Mouse (Mus musculus) left cerebral cortex, adult 8-10 months (tissue): ENCODE results near the gene Ndufa3. TPM values are rescaled to one million over a fixed set of nuclear protein-coding genes. Genes with fewer than 3 reads are reported as not detected.
"Not testable (repeated sequence)": the region's sequence is repeated elsewhere in the genome, so short reads cannot be mapped to it uniquely, and the experiment has no call there.

ENCODE experiments used
- DNase-seq, 2 experiments: peaks; one replicate each; pipeline ENCODE4 v3.0.0; 2022; ENCODE audit warnings: low spot score in 2 of 2
- total RNA-seq, 4 experiments: library from RNA; stranded (reverse); gene quantifications; 2 replicates each; pipeline ENCODE4 v1.2.4; 2022

Gene Ndufa3
- 100 to 1,000 TPM; 580 to 641 (median 617) TPM for total RNA-seq

DNA sequence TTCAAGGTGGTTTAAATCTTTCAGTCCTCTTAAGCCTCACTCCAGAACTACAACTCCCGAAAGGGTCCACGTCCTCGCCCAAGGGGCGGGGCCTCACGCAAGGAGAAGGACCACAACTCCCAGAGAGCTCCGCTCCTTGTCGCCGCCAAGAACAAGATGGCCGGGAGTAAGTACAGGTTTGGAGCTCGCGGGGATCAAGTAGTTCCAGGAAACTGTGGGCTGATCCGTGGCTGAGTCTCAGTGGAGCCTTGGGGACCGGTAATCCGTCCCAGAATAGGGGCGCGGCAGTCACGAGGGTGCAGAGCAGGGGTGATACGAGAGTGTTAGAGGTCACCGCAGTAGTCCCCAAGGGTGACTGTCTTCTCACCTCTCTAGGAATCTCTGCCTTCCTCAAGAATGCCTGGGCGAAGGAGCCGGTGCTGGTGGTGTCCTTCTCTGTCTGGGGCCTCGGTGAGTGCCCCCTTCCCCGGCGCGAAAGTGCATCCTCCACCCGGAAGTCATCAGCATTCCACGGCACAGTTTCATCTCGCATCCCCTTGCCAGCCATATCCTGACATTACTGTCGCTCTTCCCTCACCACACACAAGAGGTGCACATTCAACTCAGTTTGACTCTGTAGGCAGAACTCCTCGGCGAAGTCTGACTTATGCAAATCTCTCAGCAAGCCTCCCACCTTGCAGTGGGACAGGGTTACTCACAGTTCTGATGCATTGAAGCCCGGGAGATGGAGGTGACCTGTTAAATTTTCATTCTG is at the start of gene Ndufa3:
Gene Ndufa3 (plus strand): TSS at position 132 of the 754 bp plus-strand sequence.
- peak; percentile 67 to 88 for DNase-seq

- no peak for DNase-seq
Observed at GRCm38 (mm10) chr7:3569725-3570124, 47.4 kb upstream of the Ndufa3 start.

DNA sequence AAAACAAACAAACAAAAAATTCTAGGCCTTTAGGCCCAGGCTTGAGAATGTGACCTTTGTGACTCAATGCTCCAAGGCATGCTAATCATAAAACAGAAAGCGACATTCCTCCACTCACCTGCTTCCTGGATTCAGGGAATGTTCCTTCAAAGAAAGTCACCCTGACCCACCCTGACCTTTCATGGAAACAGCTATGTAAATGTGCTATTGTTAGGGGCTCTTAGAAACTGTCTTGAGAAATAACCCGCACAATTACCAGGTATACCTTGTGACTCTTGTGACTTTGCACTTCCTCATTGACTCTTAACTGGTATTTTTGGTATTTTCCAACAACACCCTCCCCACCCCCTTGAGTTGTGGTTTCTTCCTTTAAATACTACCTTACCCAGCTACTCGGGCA is 46.6 kb upstream of the Ndufa3 start:
- DNase-seq, result not testable (repeated sequence)

GRCm38 (mm10) chr7:3571847-3572246 is 45.3 kb upstream of the Ndufa3 start:
- no peak for DNase-seq

DNA sequence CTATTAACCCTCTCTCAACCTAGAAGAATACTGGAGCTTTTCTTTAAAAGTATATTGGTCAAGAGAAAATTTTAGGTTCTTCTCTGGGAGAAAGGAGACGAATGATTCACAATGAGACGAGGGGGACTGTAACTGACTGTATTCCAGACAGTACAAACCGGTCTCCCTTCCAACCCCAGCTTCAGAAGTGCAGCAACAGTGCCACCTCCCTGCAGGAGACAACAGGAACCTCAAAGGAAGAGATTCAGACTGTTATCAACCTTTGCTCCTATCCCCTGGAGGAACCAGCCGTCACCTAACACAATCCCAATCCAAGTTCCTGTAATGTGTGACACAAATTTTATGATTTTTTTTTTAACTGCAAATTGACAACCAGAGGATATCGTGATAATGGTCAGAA is 43.0 kb upstream of the Ndufa3 start:
- no peak for DNase-seq

DNA sequence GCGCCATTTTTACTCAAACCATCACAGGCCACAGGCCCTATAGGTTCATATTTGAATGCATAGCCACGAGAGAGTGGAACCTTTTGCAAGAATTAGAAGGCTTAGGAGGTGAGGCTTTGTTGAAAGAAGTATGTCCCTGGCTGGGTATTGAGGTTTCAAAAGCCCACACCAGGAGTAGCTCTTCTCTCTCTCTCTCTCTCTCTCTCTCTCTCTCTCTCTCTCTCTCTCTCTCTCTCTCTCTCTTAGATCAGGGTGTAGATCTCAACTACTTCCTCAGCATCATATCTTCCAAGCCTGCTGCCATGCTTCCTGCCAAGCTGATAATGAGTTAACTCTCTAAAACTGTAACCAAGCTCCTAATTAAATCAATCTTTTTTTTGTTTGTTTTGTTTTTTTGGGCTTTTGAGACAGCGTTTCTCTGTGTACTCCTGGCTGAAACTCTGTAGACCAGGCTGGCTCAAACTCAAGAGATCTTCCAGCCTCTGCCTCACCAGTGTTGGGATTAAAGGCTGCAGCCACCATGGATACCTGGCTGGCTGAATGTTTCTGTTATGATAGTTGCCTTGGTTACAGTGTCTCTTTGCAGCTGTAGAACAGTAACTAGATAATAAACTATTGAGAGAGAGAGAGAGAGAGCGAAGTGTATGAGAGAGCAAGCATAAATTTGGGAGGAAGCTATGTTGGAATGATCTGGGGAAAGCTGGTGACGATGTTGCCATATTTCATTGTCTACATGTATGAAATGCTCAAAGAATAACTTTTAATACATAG is 40.6 kb upstream of the Ndufa3 start:
- no peak for DNase-seq

DNA sequence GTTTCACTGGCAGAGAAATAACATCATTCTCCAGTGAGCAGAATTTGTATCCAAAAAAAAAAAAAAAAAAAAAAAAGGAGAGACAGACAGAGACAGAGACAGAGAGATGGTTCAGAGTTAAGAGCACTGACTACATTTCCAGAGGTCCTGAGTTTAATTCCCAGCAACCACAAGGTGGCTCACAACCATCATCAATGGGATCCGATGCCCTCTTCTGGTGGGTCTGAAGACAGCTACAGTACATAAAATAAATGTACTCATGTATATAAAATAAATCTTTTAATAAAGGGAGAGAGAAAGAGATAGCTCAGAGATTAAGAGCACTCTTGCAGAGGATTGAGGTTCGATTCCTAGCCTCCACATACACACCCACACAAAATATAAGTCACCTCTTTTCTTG is 39.0 kb upstream of the Ndufa3 start:
- DNase-seq, result no peak

DNA sequence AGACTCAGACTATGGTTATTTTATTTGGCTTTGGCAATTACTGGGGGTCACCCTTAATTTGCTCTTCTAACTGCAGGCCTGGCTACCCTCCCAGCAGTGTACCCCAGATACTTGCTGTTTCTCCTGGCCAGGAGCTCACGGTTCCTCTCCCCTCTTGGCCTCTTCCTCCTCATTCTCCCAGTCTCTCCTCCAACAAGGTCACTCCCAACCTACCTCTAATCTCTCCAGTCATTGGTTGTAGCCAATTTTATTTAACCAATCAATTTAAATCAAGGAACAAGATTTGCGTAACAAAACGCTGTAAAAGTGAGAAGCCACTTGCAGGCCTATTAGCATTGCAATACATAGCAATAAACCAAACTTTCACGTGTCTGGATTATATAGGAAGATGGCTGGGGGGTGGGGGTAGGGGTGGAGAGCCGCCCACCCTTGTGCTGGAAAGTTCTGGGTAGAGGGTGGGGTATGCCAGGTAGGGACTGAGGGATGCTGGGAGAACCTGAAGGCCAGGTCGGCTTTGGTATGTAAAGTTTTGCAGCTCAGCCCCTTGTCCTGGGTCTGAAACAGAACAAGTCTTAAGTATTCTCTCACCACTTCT is 38.1 kb upstream of the Ndufa3 start:
- no peak for DNase-seq

GRCm38 (mm10) chr7:3580029-3580428 is 37.1 kb upstream of the Ndufa3 start:
- no peak for DNase-seq

- no peak for DNase-seq
Observed at GRCm38 (mm10) chr7:3585763-3586162, 31.4 kb upstream of the Ndufa3 start.

DNA sequence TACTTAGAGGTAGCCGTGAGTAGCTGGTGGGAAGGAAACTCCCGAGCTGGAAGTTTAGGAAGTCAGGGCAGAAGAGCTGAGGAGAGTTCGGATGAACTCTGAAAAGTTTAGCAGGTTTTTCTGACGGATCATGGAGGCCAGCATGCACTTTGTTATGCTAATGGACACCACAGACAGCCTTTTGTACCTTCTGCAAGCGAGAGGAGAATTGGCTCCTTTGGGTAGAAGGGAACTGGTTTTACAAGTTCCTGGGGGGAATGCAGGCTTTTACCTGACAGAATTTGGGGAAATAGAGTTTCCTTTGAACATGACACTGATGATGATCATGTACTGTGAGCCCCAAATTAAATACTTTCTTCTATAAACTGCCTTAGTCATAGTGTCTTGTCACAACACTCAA is 30.9 kb upstream of the Ndufa3 start:
- no peak for DNase-seq

DNA sequence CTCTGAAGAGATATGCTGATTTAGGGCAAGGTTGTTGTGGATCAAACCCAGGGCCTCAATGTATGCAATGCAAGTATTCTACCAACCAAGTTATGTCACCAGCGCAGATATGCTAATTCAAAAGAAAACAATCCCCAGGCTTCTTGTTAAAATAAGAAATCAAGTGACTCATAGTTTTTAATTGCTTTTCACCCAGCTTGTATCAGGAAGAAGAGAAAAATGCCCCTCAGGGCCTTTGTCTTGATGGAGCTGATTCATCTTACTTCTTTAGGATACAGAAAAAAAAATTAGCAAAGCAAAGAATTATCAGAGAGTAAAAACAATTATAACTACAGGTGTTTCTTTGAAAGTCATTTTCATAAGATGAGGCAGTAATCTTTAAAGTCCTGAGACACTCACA is 29.9 kb upstream of the Ndufa3 start:
- DNase-seq, result no peak

DNA sequence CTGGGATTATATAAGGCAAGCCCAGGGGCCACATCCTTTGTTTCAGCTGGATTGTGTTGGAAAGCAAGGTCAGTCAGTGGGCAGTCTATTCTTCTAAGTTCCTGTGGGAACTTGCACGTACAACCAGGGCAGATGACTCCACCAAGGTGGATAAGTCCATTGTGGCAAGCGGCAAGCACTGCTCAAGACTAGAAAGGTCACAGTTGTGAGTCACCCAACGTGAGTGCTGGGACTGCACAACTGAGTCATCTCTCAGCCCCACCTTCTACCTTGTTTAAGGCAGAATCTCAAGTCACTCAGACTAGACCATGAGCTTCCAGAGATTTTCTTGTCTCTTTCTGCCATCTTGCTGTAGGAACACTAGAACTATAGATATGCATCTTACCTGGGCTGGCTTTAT is 26.6 kb upstream of the Ndufa3 start:
- DNase-seq, result no peak

GRCm38 (mm10) chr7:3591534-3591933 is 25.6 kb upstream of the Ndufa3 start:
- DNase-seq, result no peak

DNA sequence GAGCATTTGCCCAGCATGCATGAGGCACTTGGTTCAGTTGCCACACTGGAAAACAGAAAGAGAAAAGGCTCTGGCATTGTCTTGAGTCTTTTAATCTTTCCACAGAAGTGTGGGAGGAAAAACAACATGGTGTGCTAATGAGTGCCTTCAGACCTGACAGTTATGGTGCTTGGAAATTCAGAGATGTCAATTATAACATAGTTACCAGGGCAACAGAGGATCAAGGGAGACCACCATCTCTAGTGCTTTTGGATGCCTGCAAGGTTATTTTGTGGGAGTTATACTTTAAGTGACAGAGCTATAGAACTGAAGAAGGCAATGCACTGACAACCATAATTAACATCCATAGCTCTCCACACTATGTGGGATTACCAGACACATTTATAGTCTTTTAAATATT is 23.3 kb upstream of the Ndufa3 start:
- DNase-seq, result no peak

- DNase-seq, result no peak
Observed at GRCm38 (mm10) chr7:3594686-3595085, 22.5 kb upstream of the Ndufa3 start.

- no peak for DNase-seq
Observed at GRCm38 (mm10) chr7:3595146-3595545, 22.0 kb upstream of the Ndufa3 start.

GRCm38 (mm10) chr7:3597755-3598154 is 19.4 kb upstream of the Ndufa3 start:
- not testable (repeated sequence) for DNase-seq

DNA sequence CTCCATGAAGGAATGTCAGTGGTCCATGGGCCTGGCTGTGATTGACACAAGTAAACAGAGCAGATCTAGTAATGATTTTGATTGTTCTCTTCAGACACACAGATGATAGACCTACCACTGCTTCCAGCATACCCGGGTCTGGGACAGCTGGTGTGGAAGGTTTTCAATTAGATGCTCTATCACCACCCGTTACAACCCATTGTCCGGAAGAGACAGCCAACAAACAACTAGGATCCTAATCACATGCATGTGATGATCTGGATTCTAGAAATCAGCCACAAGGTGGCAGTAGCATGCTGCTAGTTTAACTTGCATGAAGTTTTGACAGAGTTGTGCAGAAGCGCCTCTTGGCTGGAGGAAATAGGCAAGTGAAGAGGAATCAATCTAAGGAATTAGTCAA is 16.1 kb upstream of the Ndufa3 start:
- peak; percentile 23 to 40 for DNase-seq

- DNase-seq, result no peak
Observed at GRCm38 (mm10) chr7:3606798-3607197, 10.4 kb upstream of the Ndufa3 start.

- DNase-seq, result no peak
Observed at GRCm38 (mm10) chr7:3607391-3607790, 9.8 kb upstream of the Ndufa3 start.

DNA sequence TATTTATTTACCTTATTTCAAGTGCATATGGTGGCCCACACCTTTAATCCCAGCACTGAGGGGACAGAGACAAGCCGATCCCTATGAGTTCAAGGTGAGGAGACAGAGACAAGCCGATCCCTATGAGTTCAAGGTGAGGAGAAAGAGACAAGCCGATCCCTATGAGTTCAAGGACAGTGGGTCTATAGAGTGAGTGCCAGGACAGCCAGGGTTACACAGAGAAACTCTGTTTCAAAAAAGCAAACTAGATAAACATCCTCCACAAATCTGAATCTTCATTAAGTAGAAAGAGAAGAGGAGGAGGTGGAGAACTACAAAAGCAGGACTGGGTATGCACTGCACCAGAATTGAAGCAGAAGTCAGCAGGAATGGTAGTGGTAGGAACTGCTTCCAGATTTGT is 8.5 kb upstream of the Ndufa3 start:
- no peak for DNase-seq
